In genomic region chr4:35099210-35099864, GRCm38 (mm10) we compare ENCODE assay signal across 9 mouse cellular contexts. TPM values are rescaled to one million over a fixed set of nuclear protein-coding genes. Genes with fewer than 3 reads are reported as not detected.
A peak's percentile ranks its signal among the peaks of the same experiment; 100 is the strongest.
DNase-seq lines count a peak whose midpoint lies in the region; ATAC-seq and TF ChIP-seq lines count a peak whose summit lies in the region.
"Had no signal": no experiment of that assay in that cellular context is flagged by ENCODE, and none has a peak within 500 bp of the region (broad histone marks: within the 10 kb centered on the region; RNA-seq: fewer than 3 reads in every experiment).

No protein-coding gene starts in this region.

- H3K79me2 ChIP-seq in MEL (ENCODE audit: control insufficient read depth, insufficient read depth, low read length, poor library complexity) = no peaks in the 10 kb centered on the region

- peaks cover 0 to 11% of the 10 kb centered on the region in 2 experiments; a peak in 2 of 4 replicates for H3K36me3 ChIP-seq in MEL (ENCODE audit: control insufficient read depth in 1 of 2, insufficient read depth in 2 of 2, low read length in 2 of 2)
- no peaks in the 10 kb centered on the region for H3K36me3 ChIP-seq in forebrain, postnatal 0 days (ENCODE audit: insufficient read depth)

- TF ChIP-seq EP300 in MEL (IDR thresholded peaks at IDR 0.05; ENCODE audit: low read depth in 1 of 2, low read length in 2 of 2) = peak in 1 of 2 experiments; percentile 2; a peak in 1 of 4 replicates

- H3K9ac ChIP-seq in MEL (ENCODE audit: control insufficient read depth, low read depth, low read length, poor library complexity, severe bottlenecking) = peak overlapping the region; percentile 40
- H3K9ac ChIP-seq in forebrain, postnatal 0 days = peak overlapping the region; percentile 38

- no peak for TF ChIP-seq RAD21 in MEL (IDR thresholded peaks at IDR 0.05; ENCODE audit: low read depth, low read length)

- peaks cover 5 to 11% of the 10 kb centered on the region in 2 experiments; a peak in 3 of 4 replicates for H3K4me1 ChIP-seq in MEL (ENCODE audit: control insufficient read depth in 1 of 2, insufficient read depth in 2 of 2, low read length in 2 of 2)
- H3K4me1 ChIP-seq in forebrain, postnatal 0 days (ENCODE audit: insufficient read depth) = 0 out of 2 replicates have a peak, but pooled peaks cover 8% of the 10 kb centered on the region

- ATAC-seq in frontal cortex, adult (ENCODE audit: low TSS enrichment) = peak; percentile 62
- ATAC-seq in forebrain, postnatal 0 days = peak; percentile 62; the same call in 1 of the 2 replicates

- H3K27me3 ChIP-seq in MEL (ENCODE audit: control insufficient read depth in 1 of 2, insufficient read depth in 2 of 2, low read length in 2 of 2) = no peaks in the 10 kb centered on the region
- no peaks in the 10 kb centered on the region for H3K27me3 ChIP-seq in forebrain, postnatal 0 days (ENCODE audit: insufficient read depth, low read length)

- H3K4me2 ChIP-seq in forebrain, postnatal 0 days (ENCODE audit: low read depth) = peak overlapping the region; percentile 66

- 17% methylated on average over 17 of the region's 17 CpGs for WGBS in forebrain, postnatal 0 days

- no peaks in the 10 kb centered on the region for H3K9me3 ChIP-seq in MEL (replicated peaks; ENCODE audit: insufficient read depth, low read length)
- no peaks in the 10 kb centered on the region for H3K9me3 ChIP-seq in forebrain, postnatal 0 days (ENCODE audit: low read length)

- no peak for TF ChIP-seq POLR2A in MEL (IDR thresholded peaks at IDR 0.05; ENCODE audit: control insufficient read depth in 1 of 2, insufficient read depth in 1 of 2, low read depth in 1 of 2, low read length in 2 of 2, poor library complexity in 1 of 2)

- no peak; a peak in 1 of 6 replicates for TF ChIP-seq CTCF in MEL (IDR thresholded peaks at IDR 0.05 in 2 of 3, conservative IDR thresholded peaks at IDR 0.05 in 1 of 3; ENCODE audit: control insufficient read depth in 1 of 3, insufficient read depth in 1 of 3, low read depth in 2 of 3, low read length in 3 of 3, poor library complexity in 1 of 3, severe bottlenecking in 1 of 3)
- no peak for TF ChIP-seq CTCF in forebrain, postnatal 0 days (IDR thresholded peaks at IDR 0.05; ENCODE audit: low read depth)

- peak overlapping the region; percentile 65 to 87 for H3K4me3 ChIP-seq in MEL (ENCODE audit: control insufficient read depth in 1 of 2, insufficient read depth in 1 of 2, low read depth in 2 of 2, low read length in 2 of 2)
- H3K4me3 ChIP-seq in forebrain, postnatal 0 days (ENCODE audit: low read depth, low read length) = peak overlapping the region; percentile 41

- H3K27ac ChIP-seq in MEL (ENCODE audit: control insufficient read depth, low read depth, low read length) = peak overlapping the region; percentile 47
- 0 out of 2 replicates have a peak overlapping the region, but pooled peaks have one; percentile 22 for H3K27ac ChIP-seq in forebrain, postnatal 0 days (ENCODE audit: low read depth, low read length)

- no peak for DNase-seq in frontal cortex, postnatal 25 days (ENCODE audit: low spot score in 2 of 2)
- DNase-seq in MEL (ENCODE audit: low read depth, low spot score) = peak; percentile 64
- peak; percentile 25 for DNase-seq in forebrain, postnatal 0 days
- peak; percentile 51 for DNase-seq in mesoderm, embryonic 11.5 days (ENCODE audit: low read depth, low spot score)
- no peak for DNase-seq in adrenal gland, postnatal 25 days
- no peak for DNase-seq in gastrocnemius, postnatal 4 days (ENCODE audit: low spot score in 2 of 2)
- DNase-seq in natural killer cell, adult 2 months (ENCODE audit: low spot score in 2 of 2) = no peak

TF ChIP-seq in MEL, 35 proteins besides CTCF, POLR2A, EP300 and RAD21:
- peak; percentile 58 for TF ChIP-seq ZNF384 (IDR thresholded peaks at IDR 0.05; ENCODE audit: low read depth, low read length)
- no peak for TF ChIP-seq SMC3 (IDR thresholded peaks at IDR 0.05; ENCODE audit: low read depth, low read length)
- no peak for TF ChIP-seq ZKSCAN1 (IDR thresholded peaks at IDR 0.05; ENCODE audit: low read depth, low read length)
- TF ChIP-seq TCF12 (IDR thresholded peaks at IDR 0.05; ENCODE audit: low read depth, low read length) = 0 out of 2 replicates have a peak, but pooled peaks have one; percentile 4

RNA-seq across cellular contexts. Expression of gene Ifnk, which starts 52.5 kb away (rescaled TPM):
- not detected in 2 replicates for total RNA-seq in MEL (2012; rRNA removed)
- not detected for polyA plus RNA-seq in MEL (2012; ENCODE audit: insufficient read depth in 1 of 2, insufficient read length in 2 of 2, low read depth in 1 of 2, low replicate concordance in 2 of 2, missing spikeins in 1 of 2)
- total RNA-seq in forebrain, postnatal 0 days (2014; rRNA removed) = not detected in 2 replicates
- polyA plus RNA-seq in forebrain, postnatal 0 days (2015; fragmentation: Nextera tagmentation; extraction: Ambion mirVana) = not detected in 2 replicates
- total RNA-seq in adrenal gland, postnatal 25 days (2021) = not detected in 2 replicates
- total RNA-seq in gastrocnemius, postnatal 4 days (2021) = not detected
- polyA plus RNA-seq: large intestine, adult 2 months had no signal

RNA-seq across cellular contexts. Expression of gene Mob3b, which starts 57.9 kb away (rescaled TPM):
- total RNA-seq in MEL (2012; rRNA removed) = 3.8 and 4.0 TPM in 2 replicates
- 1 to 10 TPM in 1 of 2 experiments, not detected in 1; 4.2 TPM for polyA plus RNA-seq in MEL (2012; ENCODE audit: insufficient read depth in 1 of 2, insufficient read length in 2 of 2, low read depth in 1 of 2, low replicate concordance in 2 of 2, missing spikeins in 1 of 2)
- 3.0 and 3.2 TPM in 2 replicates for total RNA-seq in forebrain, postnatal 0 days (2014; rRNA removed)
- 2.1 and 4.3 TPM in 2 replicates for polyA plus RNA-seq in forebrain, postnatal 0 days (2015; fragmentation: Nextera tagmentation; extraction: Ambion mirVana)
- total RNA-seq in adrenal gland, postnatal 25 days (2021) = 22.6 and 36.2 TPM in 2 replicates
- 1 to 10 TPM; 3.1 to 4.9 TPM for total RNA-seq in gastrocnemius, postnatal 4 days (2021)

Comparison
In these comparisons a context has a peak if more than half of its experiments do, and no peak if none do; other contexts are left out.
1. DNase-seq: peak in MEL (single experiment), forebrain, postnatal 0 days (single experiment) and mesoderm, embryonic 11.5 days (single experiment); none in frontal cortex, postnatal 25 days (0 of 2), adrenal gland, postnatal 25 days (single experiment), gastrocnemius, postnatal 4 days (0 of 2) and natural killer cell, adult 2 months (0 of 2).